Mouse (Mus musculus) cerebellum, adult 2 months (tissue): ENCODE results near the gene Pip5kl1. TPM values are rescaled to one million over a fixed set of nuclear protein-coding genes. Genes with fewer than 3 reads are reported as not detected.

Experiments used
- DNase-seq, 2 experiments: peaks; one replicate each; pipeline ENCODE4 v3.0.0; 2021
- H3K27ac ChIP-seq: fragments of 200-500 bp; 2 replicates; pipeline ENCODE4 v1.5.1; 2012; ENCODE audit warnings: low read length, control low read depth, inconsistent platforms; ENCODE audit not compliant: insufficient read depth
- H3K27me3 ChIP-seq: fragments of 200-500 bp; 2 replicates; pipeline ENCODE4 v1.6.1; 2012; ENCODE audit warnings: inconsistent platforms, mild to moderate bottlenecking, low read length, moderate library complexity; ENCODE audit not compliant: control insufficient read depth, insufficient read depth
- H3K4me1 ChIP-seq: fragments of 200-500 bp; 2 replicates; pipeline ENCODE4 v1.6.1; 2011; ENCODE audit warnings: low read length; ENCODE audit not compliant: control insufficient read depth, insufficient read depth
- H3K4me3 ChIP-seq: fragments of 200-500 bp; replicated peaks from 2 replicates; pipeline ENCODE3; 2011; ENCODE audit warnings: mild to moderate bottlenecking, low read depth, low read length, control low read depth; ENCODE audit not compliant: insufficient read depth
- CTCF ChIP-seq: fragments of 200-500 bp; IDR thresholded peaks from 2 replicates; pipeline ENCODE4 v1.5.1; 2011; ENCODE audit warnings: low read depth, mild to moderate bottlenecking, control low read depth, low read length, moderate library complexity, borderline replicate concordance; ENCODE audit not compliant: insufficient read depth
- POLR2A ChIP-seq: fragments of 200-500 bp; IDR thresholded peaks from 2 replicates; pipeline ENCODE4 v1.6.1; 2011; ENCODE audit warnings: low read length, control low read depth, borderline replicate concordance; ENCODE audit not compliant: insufficient read depth
- WGBS: fragments of 180-500 bp; shearing (Covaris S2); methylation state at CpG from one replicate; pipeline ENCODE4 v1.1.7; 2018; 5-methylcytosine and 5-hydroxymethylcytosine counted together
- polyA plus RNA-seq: library from polyadenylated mRNA; depleted of rRNA; stranded (reverse); fragments of >200 nt; gene quantifications from 2 replicates; pipeline ENCODE4 v1.2.3, GENCODE M21; 2012

The Pip5kl1 gene
- polyA plus RNA-seq, 1 experiment: 28.4 TPM

DNA sequence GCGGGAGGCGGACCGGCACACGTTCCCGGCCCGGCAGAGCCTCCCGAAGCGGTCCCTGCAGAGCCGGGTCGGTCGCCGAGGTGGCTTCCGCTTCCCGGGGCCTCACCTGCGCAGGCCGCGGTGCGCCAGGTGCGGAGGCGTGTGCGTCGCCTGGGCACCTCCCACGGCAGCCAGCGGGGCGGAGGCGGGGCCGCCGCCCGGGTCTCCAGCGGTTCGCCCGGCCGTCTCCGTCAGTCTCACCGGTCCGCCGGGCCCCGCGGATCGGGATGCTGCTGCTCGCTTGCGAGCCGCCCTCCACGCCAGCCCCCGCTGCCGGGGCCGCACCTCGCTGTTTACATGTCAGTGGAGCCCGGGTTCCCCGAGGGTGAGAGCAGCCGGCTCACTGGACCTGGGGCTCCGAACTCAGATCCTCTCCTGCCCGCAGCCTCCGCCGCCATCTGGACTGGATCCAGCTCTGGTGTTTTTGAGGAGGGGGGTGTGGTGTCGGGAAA is 39.1 kb upstream of the Pip5kl1 start:
- Histone ChIP-seq H3K4me1 (peaks cover 32% of the 10 kb centered on the region), H3K27me3 (no peaks in the 10 kb centered on the region), H3K4me3 (peak overlapping the region; percentile 71), H3K27ac (peak overlapping the region; percentile 87)
- TF ChIP-seq POLR2A (no peak), CTCF (no peak)
- WGBS: under 1% methylated on average over 55 of the region's 56 CpGs
- DNase-seq: no peak

DNA sequence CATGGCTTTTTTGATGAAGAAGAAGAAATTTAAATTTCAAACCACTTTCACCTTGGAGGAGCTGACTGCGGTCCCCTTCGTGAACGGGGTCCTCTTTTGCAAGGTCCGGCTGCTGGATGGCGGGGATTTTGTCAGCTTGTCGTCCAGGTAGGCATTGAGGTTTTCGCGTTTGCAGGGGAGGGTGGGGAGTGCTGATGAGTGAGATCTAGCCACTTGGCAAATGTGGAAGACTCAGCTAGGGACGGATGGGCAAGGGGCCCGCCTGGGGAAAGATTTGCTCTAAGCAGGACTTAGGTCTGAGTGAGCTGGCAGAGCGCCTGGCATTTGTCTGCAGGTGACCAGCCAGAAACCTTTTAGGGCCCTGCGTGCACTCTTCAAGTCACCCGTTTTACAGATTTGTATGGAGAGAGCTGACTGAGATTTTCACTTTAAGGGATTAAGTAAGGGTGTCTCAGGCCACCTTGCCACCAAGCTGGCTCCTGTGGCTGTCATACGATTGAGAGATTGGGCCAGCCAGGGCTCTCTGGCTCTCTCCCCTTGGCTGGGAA is 38.4 kb upstream of the Pip5kl1 start:
- H3K27ac ChIP-seq: peak overlapping the region; percentile 24
- peak; percentile 76 for DNase-seq
- WGBS: under 1% methylated on average over 14 of the region's 14 CpGs
- TF ChIP-seq CTCF: no peak
- no peak for TF ChIP-seq POLR2A
- no peaks in the 10 kb centered on the region for H3K27me3 ChIP-seq
- peaks cover 38% of the 10 kb centered on the region for H3K4me1 ChIP-seq
- H3K4me3 ChIP-seq: peak overlapping the region; percentile 71

DNA sequence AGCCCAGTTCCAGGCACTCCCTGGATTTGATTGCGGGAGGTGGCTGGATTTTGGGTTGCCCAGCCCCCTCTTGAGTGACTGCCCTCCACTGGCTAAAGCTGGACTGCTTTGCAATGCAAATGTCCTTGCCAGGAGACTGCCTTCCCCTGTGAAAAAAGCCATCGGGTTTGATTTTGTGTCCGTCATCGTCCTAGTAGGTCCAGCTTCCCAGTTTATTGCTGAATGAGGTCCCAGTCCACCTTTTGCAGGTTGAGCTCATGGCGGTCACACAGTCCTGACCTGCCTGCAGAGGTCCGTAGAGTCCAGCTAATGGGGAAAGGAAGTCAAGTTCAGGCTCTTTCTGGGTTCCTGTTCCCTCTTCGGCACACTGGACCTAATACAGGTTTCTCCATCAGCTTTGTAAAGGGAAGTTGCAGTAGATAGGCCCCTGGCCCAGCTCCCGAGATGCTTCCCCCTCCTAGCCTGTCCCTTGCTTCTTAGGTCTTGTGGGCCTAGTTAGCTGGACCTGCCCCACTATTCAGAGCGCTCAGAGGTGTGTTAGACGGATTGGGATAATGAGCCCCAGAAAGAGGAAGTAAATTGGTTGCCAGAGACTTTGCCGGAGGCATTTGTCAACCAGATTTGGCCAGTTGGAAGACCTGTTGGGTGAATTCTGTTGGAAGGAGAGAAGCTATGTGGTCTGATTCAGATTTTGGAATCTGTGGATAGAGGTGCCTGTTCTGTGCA is 37.8 kb upstream of the Pip5kl1 start:
- H3K27me3 ChIP-seq: no peaks in the 10 kb centered on the region
- TF ChIP-seq POLR2A (0 out of 2 replicates have a peak, but pooled peaks have one; percentile 11), CTCF (peak; percentile 61; the same call in 1 of the 2 replicates)
- peak overlapping the region; percentile 24 for H3K27ac ChIP-seq
- WGBS: 3% methylated on average over 11 of the region's 11 CpGs
- peak in 1 of 2 experiments; percentile 75 for DNase-seq
- peaks cover 44% of the 10 kb centered on the region for H3K4me1 ChIP-seq
- peak overlapping the region; percentile 71 for H3K4me3 ChIP-seq

DNA sequence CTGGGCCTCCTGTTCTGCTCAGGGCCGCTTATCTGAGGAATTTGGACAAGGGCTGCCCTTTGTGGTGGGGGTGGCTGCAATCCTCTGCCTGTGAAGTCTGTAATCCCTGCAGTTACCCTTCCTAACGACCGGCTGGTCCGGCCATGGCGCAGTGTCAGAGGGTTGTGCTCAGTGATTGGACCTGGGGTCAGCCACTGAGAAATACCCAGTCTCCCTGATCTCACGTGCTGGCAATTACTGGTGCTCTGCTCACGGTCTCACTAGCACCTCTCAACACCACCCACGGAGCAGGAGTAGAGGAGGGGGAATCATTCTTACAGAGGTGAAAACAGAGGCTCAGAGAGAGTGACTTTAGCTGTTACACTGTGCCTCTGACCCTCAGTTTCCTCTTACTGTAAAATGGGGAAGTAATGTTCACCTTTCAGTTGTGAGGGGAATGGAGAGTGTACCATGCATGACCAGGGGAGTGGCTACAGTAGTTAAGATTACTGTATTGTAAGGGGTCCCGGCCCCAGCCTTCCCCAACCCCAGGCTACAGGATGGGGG is 37.2 kb upstream of the Pip5kl1 start:
- peak overlapping the region; percentile 24 for H3K27ac ChIP-seq
- H3K4me3 ChIP-seq: peak overlapping the region; percentile 71
- peaks cover 51% of the 10 kb centered on the region for H3K4me1 ChIP-seq
- TF ChIP-seq CTCF (no peak), POLR2A (no peak)
- WGBS: 7% methylated on average over 9 of the region's 9 CpGs
- peak in 1 of 2 experiments; percentile 42 for DNase-seq
- no peaks in the 10 kb centered on the region for H3K27me3 ChIP-seq

DNA sequence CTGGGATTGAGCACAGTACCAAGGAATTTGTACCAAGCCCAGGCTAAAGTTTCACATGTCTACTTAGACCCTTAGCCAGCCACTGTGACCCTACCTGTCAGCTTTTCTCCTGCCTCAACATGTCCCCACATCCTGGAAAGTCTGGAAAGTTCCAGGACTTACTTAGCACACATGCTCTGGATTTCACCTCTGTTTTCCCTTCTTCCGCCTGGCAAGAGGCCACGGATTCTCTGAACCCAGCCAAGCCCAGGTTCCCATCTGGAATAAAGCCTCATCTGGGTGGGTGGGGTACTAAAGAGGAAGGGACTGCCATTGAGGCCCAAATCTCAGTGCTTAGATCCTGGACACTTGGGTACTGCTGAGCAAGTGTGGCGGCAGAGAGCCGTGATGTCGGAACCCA is 36.7 kb upstream of the Pip5kl1 start:
- 42% methylated on average over 5 of the region's 5 CpGs for WGBS
- no peak overlapping the region for H3K27ac ChIP-seq
- peaks cover 54% of the 10 kb centered on the region for H3K4me1 ChIP-seq
- no peak for DNase-seq
- H3K4me3 ChIP-seq: peak overlapping the region; percentile 71
- TF ChIP-seq CTCF (no peak), POLR2A (no peak)
- no peaks in the 10 kb centered on the region for H3K27me3 ChIP-seq

DNA sequence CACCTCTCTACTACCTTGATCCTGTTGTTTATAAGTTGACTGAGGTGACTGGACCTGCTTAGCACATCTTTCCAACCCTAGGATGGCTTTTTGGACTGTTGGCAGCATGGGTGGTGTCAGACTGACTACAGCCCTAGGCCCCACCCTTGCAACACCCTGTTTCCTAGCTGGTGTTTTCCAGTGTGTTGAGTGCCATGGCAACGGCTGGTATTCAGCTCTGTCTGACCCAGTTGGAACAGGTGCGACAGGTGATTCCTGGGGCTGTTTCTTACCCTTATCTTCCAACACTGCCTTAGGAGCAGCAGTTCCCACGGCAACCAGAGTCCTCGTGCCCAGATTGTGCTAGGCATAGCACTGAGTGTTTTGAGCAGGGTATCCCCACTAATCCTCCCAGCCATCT is 36.1 kb upstream of the Pip5kl1 start:
- peak in 1 of 2 experiments; percentile 38 for DNase-seq
- no peak for TF ChIP-seq POLR2A
- no peak for TF ChIP-seq CTCF
- H3K4me1 ChIP-seq: peaks cover 59% of the 10 kb centered on the region
- H3K27ac ChIP-seq: no peak overlapping the region
- peak overlapping the region; percentile 6 for H3K4me3 ChIP-seq
- H3K27me3 ChIP-seq: no peaks in the 10 kb centered on the region
- WGBS: 12% methylated on average over 4 of the region's 4 CpGs

DNA sequence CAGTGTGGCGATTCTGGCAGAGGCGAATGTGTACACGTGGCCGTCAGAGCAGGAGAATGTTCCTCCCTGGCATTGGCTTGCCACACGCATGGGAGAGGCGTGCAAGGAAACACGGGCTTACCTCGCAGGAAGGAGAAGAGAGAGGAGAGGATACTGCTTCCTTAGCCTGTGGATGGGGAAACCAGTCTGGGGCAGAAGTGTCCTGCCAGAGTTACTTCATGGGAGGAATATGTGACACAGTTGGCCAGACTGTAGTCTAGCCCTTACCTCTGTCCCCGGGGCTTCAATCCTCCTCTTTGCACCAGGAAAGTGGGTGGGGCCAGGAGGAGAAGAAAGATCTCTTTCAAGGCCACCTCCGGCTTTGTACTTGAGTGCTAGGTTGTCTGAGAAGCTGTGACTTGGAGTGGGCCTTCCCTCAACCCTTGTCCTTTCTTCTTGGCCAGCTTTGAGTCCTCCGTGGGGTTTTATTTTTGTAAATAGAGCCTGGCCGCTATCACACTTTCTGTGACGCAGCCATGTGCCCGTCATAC is 35.1 kb upstream of the Pip5kl1 start:
- Histone ChIP-seq H3K4me1 (peaks cover 57% of the 10 kb centered on the region), H3K27ac (peak overlapping the region; percentile 22; the same call in 1 of the 2 replicates)
- WGBS: 59% methylated on average over 14 of the region's 14 CpGs

More for the DNA sequence above, 35.1 kb upstream of the Pip5kl1 start:
- Histone ChIP-seq H3K4me3 (no peak overlapping the region), H3K27me3 (no peaks in the 10 kb centered on the region)
- TF ChIP-seq POLR2A: no peak
- TF ChIP-seq CTCF: no peak
- DNase-seq: no peak
